ENCODE assay signal across 1 mouse cellular context in the genomic region with DNA sequence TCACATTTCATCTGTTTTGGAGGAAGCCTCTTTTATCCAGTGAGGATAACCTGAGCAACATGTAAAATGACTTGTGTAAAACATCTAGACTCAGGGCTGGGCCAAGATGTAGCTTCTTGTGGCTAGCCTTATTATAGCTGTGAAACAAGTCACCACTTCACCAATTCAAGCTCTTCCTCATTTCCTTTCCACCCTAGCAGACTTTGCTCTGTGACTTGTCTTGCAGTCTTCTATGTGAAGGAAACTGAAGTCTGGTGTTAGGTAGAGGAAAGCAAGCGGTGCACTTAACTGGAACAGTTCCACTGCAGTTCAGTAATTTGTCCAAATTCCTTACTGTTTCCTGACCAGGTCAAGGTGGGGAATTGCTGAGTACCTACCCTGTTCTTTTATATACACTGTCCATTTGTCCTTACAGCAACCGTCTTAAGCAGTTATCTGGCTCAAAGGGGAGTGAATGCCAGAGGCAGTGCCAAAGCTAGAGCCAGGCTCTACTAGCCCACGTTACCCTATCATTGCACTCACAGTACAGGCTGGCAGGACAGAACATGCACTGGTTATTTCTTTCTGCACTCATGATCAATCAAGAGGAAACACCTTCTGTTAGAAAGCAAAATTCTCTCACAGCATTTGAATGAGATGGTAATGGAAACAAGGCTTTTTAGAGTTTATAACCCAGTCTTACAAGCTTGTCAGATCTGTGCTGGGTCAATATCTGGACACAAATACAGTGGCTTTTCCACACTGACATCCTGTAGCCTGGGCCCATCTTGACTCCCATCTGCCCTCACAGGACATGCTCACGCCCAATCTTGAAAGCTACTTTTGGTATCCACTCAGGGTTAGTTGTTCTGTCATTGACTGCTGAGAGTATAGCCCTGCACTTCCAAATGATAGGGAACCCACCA.
TF ChIP-seq lines count a peak whose summit lies in the region.

No protein-coding gene starts in this region.

TF ChIP-seq in CH12.LX, 34 proteins besides CTCF, POLR2A, EP300 and RAD21:
- peak; percentile 23; the same call in 1 of the 2 replicates for TF ChIP-seq SIN3A (IDR thresholded peaks at IDR 0.05; ENCODE audit: low read length)
- TF ChIP-seq GABPA (IDR thresholded peaks at IDR 0.05; ENCODE audit: insufficient replicate concordance, low read depth, low read length) = no peak
- TF ChIP-seq MAZ (IDR thresholded peaks at IDR 0.05; ENCODE audit: low read depth, low read length) = no peak
- no peak for TF ChIP-seq ZNF384 (IDR thresholded peaks at IDR 0.05; ENCODE audit: low read depth, low read length)
- peak; percentile 88; the same call in 1 of the 2 replicates for TF ChIP-seq CHD1 (IDR thresholded peaks at IDR 0.05; ENCODE audit: low read depth, low read length)
- peak; percentile 34; the same call in 1 of the 2 replicates for TF ChIP-seq MXI1 (IDR thresholded peaks at IDR 0.05; ENCODE audit: low read depth, low read length)
- TF ChIP-seq MEF2A (IDR thresholded peaks at IDR 0.05; ENCODE audit: borderline replicate concordance, low read depth, low read length) = peak; percentile 62; the same call in 1 of the 2 replicates
- no peak for TF ChIP-seq MAX (IDR thresholded peaks at IDR 0.05; ENCODE audit: low read length)
- peak; percentile 74; the same call in 1 of the 2 replicates for TF ChIP-seq POLR2AphosphoS2 (IDR thresholded peaks at IDR 0.05; ENCODE audit: low read depth, low read length)
- TF ChIP-seq JUN (IDR thresholded peaks at IDR 0.05; ENCODE audit: insufficient read depth, low read depth, low read length) = no peak
- TF ChIP-seq JUND (conservative IDR thresholded peaks at IDR 0.05; ENCODE audit: low read depth, low read length) = 0 out of 2 replicates have a peak, but pooled peaks have one; percentile 11
- 0 out of 2 replicates have a peak, but pooled peaks have one; percentile 36 for TF ChIP-seq IRF4 (IDR thresholded peaks at IDR 0.05; ENCODE audit: low read depth, low read length)
- peak; percentile 83; the same call in 1 of the 2 replicates for TF ChIP-seq ZMIZ1 (IDR thresholded peaks at IDR 0.05; ENCODE audit: low read depth, low read length)
- no peak for TF ChIP-seq SMC3 (IDR thresholded peaks at IDR 0.05; ENCODE audit: low read depth, low read length)
- TF ChIP-seq NRF1 (IDR thresholded peaks at IDR 0.05; ENCODE audit: low read depth, low read length) = no peak
